11 mouse cellular contexts compared by ENCODE assay signal in the genomic region with DNA sequence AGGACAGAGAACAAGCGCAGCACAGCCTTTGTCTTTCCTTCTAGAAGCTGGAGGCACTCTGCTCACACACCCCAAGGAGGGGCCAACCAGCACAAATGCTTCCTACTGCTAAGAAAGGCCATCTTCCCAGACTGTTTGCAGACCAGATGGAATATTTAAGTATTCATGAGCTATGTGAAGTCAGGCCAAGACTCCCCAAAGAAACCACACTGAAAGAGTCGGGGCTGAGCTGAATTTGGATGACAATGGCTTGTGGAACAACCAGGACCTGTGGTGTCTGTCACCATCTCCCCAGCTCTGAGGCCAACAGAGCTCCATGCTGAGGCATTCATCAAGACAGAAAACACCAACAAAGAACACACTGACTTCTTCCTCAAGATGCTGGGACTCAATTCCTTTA.
A peak's percentile ranks its signal among the peaks of the same experiment; 100 is the strongest.
DNase-seq lines count a peak whose midpoint lies in the region; ATAC-seq and TF ChIP-seq lines count a peak whose summit lies in the region.
"Had no signal": no experiment of that assay in that cellular context is flagged by ENCODE, and none has a peak within 500 bp of the region (broad histone marks: within the 10 kb centered on the region; RNA-seq: fewer than 3 reads in every experiment).

No protein-coding gene starts in this region.

- peaks cover 6% of the 10 kb centered on the region; the same call in 1 of the 2 replicates for H3K4me1 ChIP-seq in forebrain, embryonic 13.5 days
- H3K4me1 ChIP-seq in forebrain, embryonic 12.5 days = peaks cover 5% of the 10 kb centered on the region
- H3K4me1 ChIP-seq in ES-E14 (ENCODE audit: control insufficient read depth in 2 of 2, insufficient read depth in 2 of 2, low read length in 2 of 2, poor library complexity in 1 of 2) = peaks cover 2 to 3% of the 10 kb centered on the region in 2 experiments; a peak in 1 of 4 replicates
- peaks cover 26% of the 10 kb centered on the region for H3K4me1 ChIP-seq in hindbrain, embryonic 10.5 days (replicated peaks)
- no peaks in the 10 kb centered on the region for H3K4me1 ChIP-seq in midbrain, embryonic 14.5 days (ENCODE audit: control insufficient read depth, insufficient read depth, low read length)

- H3K4me2 ChIP-seq in forebrain, embryonic 13.5 days = no peak overlapping the region
- H3K4me2 ChIP-seq in forebrain, embryonic 12.5 days = no peak overlapping the region
- H3K4me2 ChIP-seq in midbrain, embryonic 14.5 days (ENCODE audit: low read length) = no peak overlapping the region

- no peaks in the 10 kb centered on the region for H3K27me3 ChIP-seq in forebrain, embryonic 13.5 days
- no peaks in the 10 kb centered on the region for H3K27me3 ChIP-seq in forebrain, embryonic 12.5 days
- no peaks in the 10 kb centered on the region for H3K27me3 ChIP-seq in hindbrain, embryonic 10.5 days (ENCODE audit: insufficient read depth, poor library complexity, severe bottlenecking)
- no peaks in the 10 kb centered on the region for H3K27me3 ChIP-seq in midbrain, embryonic 14.5 days (ENCODE audit: control insufficient read depth, insufficient read depth, low read length)

- peak overlapping the region; percentile 51 for H3K27ac ChIP-seq in forebrain, embryonic 13.5 days
- H3K27ac ChIP-seq in forebrain, embryonic 12.5 days = no peak overlapping the region
- peak overlapping the region; percentile 90; the same call in 1 of the 2 replicates for H3K27ac ChIP-seq in ES-E14 (ENCODE audit: insufficient read depth, low read depth, low read length, poor library complexity, severe bottlenecking)
- peak overlapping the region; percentile 81 for H3K27ac ChIP-seq in hindbrain, embryonic 10.5 days
- H3K27ac ChIP-seq in midbrain, embryonic 14.5 days (replicated peaks; ENCODE audit: low read depth, low read length) = 0 out of 2 replicates have a peak overlapping the region, but pooled peaks have one; percentile 10
- H3K27ac ChIP-seq: heart, adult 2 months; liver, embryonic 14.5 days had no signal

- 18% methylated on average over 2 of the region's 2 CpGs for WGBS in forebrain, embryonic 13.5 days
- 25% methylated on average over 2 of the region's 2 CpGs for WGBS in forebrain, embryonic 12.5 days
- 31% methylated on average over 2 of the region's 2 CpGs for WGBS in hindbrain, embryonic 10.5 days
- WGBS in midbrain, embryonic 14.5 days = 9% methylated on average over 2 of the region's 2 CpGs

- ATAC-seq in forebrain, embryonic 13.5 days = peak; percentile 91
- no peak for ATAC-seq in forebrain, embryonic 12.5 days (ENCODE audit: low FRiP score)
- peak; percentile 79 for ATAC-seq in midbrain, embryonic 14.5 days (ENCODE audit: low FRiP score, low TSS enrichment)

- H3K36me3 ChIP-seq in forebrain, embryonic 13.5 days (ENCODE audit: poor library complexity, severe bottlenecking) = peaks cover 64% of the 10 kb centered on the region
- peaks cover 51% of the 10 kb centered on the region for H3K36me3 ChIP-seq in forebrain, embryonic 12.5 days (replicated peaks)
- peaks cover 5% of the 10 kb centered on the region for H3K36me3 ChIP-seq in ES-E14 (ENCODE audit: control insufficient read depth, insufficient read depth, low read length, poor library complexity, severe bottlenecking)
- H3K36me3 ChIP-seq in hindbrain, embryonic 10.5 days = peaks cover 61% of the 10 kb centered on the region
- peaks cover 75% of the 10 kb centered on the region for H3K36me3 ChIP-seq in midbrain, embryonic 14.5 days (ENCODE audit: control insufficient read depth, insufficient read depth, low read length)

- no peak overlapping the region for H3K9ac ChIP-seq in forebrain, embryonic 13.5 days
- H3K9ac ChIP-seq in forebrain, embryonic 12.5 days = no peak overlapping the region
- H3K9ac ChIP-seq in ES-E14 (ENCODE audit: insufficient read depth, low read depth, low read length, poor library complexity, severe bottlenecking) = no peak overlapping the region
- H3K9ac ChIP-seq in midbrain, embryonic 14.5 days (replicated peaks; ENCODE audit: low read length) = no peak overlapping the region
- H3K9ac ChIP-seq: liver, embryonic 14.5 days had no signal

- H3K4me3 ChIP-seq in forebrain, embryonic 13.5 days = no peak overlapping the region
- H3K4me3 ChIP-seq in forebrain, embryonic 12.5 days (replicated peaks) = no peak overlapping the region
- no peak overlapping the region for H3K4me3 ChIP-seq in ES-E14 (ENCODE audit: insufficient read depth in 1 of 2, low read depth in 1 of 2, low read length in 2 of 2, poor library complexity in 1 of 2, severe bottlenecking in 1 of 2)
- no peak overlapping the region for H3K4me3 ChIP-seq in hindbrain, embryonic 10.5 days
- no peak overlapping the region for H3K4me3 ChIP-seq in midbrain, embryonic 14.5 days (replicated peaks; ENCODE audit: low read depth, low read length)
- H3K4me3 ChIP-seq: heart, adult 2 months had no signal

- DNase-seq in ES-E14 (ENCODE audit: low read depth, low spot score) = peak; percentile 17
- DNase-seq in hindbrain, embryonic 10.5 days (ENCODE audit: low spot score) = peak; percentile 59
- peak; percentile 46 for DNase-seq in midbrain, embryonic 14.5 days
- no peak for DNase-seq in adrenal gland, adult 18-20 months (ENCODE audit: low spot score in 2 of 2)
- DNase-seq in heart, adult 11 months = no peak
- no peak for DNase-seq in testis, postnatal 10 days (ENCODE audit: low spot score)
- DNase-seq: heart, adult 2 months; kidney, postnatal 36 days had no signal

- H3K9me3 ChIP-seq in forebrain, embryonic 13.5 days (replicated peaks) = no peaks in the 10 kb centered on the region
- H3K9me3 ChIP-seq in forebrain, embryonic 12.5 days = no peaks in the 10 kb centered on the region
- H3K9me3 ChIP-seq in ES-E14 (ENCODE audit: control insufficient read depth, insufficient read depth, low read depth, low read length) = no peaks in the 10 kb centered on the region
- H3K9me3 ChIP-seq in hindbrain, embryonic 10.5 days = no peaks in the 10 kb centered on the region
- no peaks in the 10 kb centered on the region for H3K9me3 ChIP-seq in midbrain, embryonic 14.5 days (ENCODE audit: control insufficient read depth, low read length)

- in situ Hi-C loops in ES-E14 (cut with MboI; ENCODE audit: low sequenced_read_pairs in 2 of 2, unreplicated experiment in 2 of 2) = no loop called here

TF ChIP-seq in ES-E14, 5 proteins besides CTCF, POLR2A, EP300 and RAD21:
- TF ChIP-seq ZNF384 (IDR thresholded peaks at IDR 0.05; ENCODE audit: low read depth, low read length) (no peak), MAFK (IDR thresholded peaks at IDR 0.05; ENCODE audit: insufficient read depth, low read depth, low read length) (no peak), CHD2 (IDR thresholded peaks at IDR 0.05; ENCODE audit: low read depth, low read length) (no peak), ZC3H11A (IDR thresholded peaks at IDR 0.05; ENCODE audit: borderline replicate concordance, low read depth, low read length) (no peak), HCFC1 (IDR thresholded peaks at IDR 0.05; ENCODE audit: borderline replicate concordance, insufficient read depth, low read length) (no peak)

Comparison
In these comparisons a context has a peak if more than half of its experiments do, and no peak if none do; other contexts are left out.
1. DNase-seq: peak in ES-E14 (single experiment), hindbrain, embryonic 10.5 days (single experiment) and midbrain, embryonic 14.5 days (single experiment); none in adrenal gland, adult 18-20 months (0 of 2), heart, adult 11 months (single experiment) and testis, postnatal 10 days (single experiment).